Mouse (Mus musculus) hindbrain, embryonic 11.5 days (tissue): ENCODE measurements around the gene Cd47. TPM values are rescaled to one million over a fixed set of nuclear protein-coding genes. Genes with fewer than 3 reads are reported as not detected.
A peak's percentile ranks its signal among the peaks of the same experiment; 100 is the strongest.

ENCODE experiments used
- ATAC-seq: fragments of 200-750 bp; cut with Nextera tagmentation; 2 replicates; pipeline ENCODE4 v1.8.0; 2017; ENCODE audit warnings: mild to moderate bottlenecking, moderate TSS enrichment, moderate library complexity; ENCODE audit not compliant: low FRiP score
- DNase-seq: peaks from one replicate; pipeline ENCODE4 v3.0.0-alpha.2; 2015; ENCODE audit warnings: low spot score
- H3K27ac ChIP-seq: fragments of 300-500 bp; sonication (generic); 2 replicates; pipeline ENCODE4 v1.5.1; 2014; ENCODE audit warnings: mild to moderate bottlenecking, low read depth, low read length
- H3K27me3 ChIP-seq: fragments of 300-500 bp; sonication (generic); 2 replicates; pipeline ENCODE4 v1.6.1; 2014; ENCODE audit warnings: mild to moderate bottlenecking, low read length, moderate library complexity, mixed read lengths; ENCODE audit not compliant: control insufficient read depth, insufficient read depth
- H3K36me3 ChIP-seq: fragments of 300-500 bp; sonication (generic); 2 replicates; pipeline ENCODE4 v1.6.1; 2014; ENCODE audit warnings: mild to moderate bottlenecking, low read length, moderate library complexity, mixed read lengths; ENCODE audit not compliant: control insufficient read depth, insufficient read depth
- H3K4me1 ChIP-seq: fragments of 300-500 bp; sonication (generic); replicated peaks from 2 replicates; pipeline ENCODE4 v1.6.1; 2014; ENCODE audit warnings: low read length, mixed read lengths; ENCODE audit not compliant: control insufficient read depth, insufficient read depth
- H3K4me2 ChIP-seq: fragments of 300-500 bp; sonication (generic); replicated peaks from 2 replicates; pipeline ENCODE4 v1.6.1; 2014; ENCODE audit warnings: mild to moderate bottlenecking, low read depth, low read length
- H3K4me3 ChIP-seq: fragments of 300-500 bp; sonication (generic); 2 replicates; pipeline ENCODE4 v1.5.1; 2014; ENCODE audit warnings: low read depth, low read length
- H3K9ac ChIP-seq: fragments of 300-500 bp; sonication (generic); 2 replicates; pipeline ENCODE4 v1.6.1; 2014; ENCODE audit warnings: low read depth, low read length
- H3K9me3 ChIP-seq: fragments of 300-500 bp; sonication (generic); 2 replicates; pipeline ENCODE4 v1.6.1; 2016; ENCODE audit warnings: low read length; ENCODE audit not compliant: control insufficient read depth
- WGBS: fragments of 180-500 bp; shearing (Covaris S2); extraction: QIAGEN DNeasy Blood & Tissue Kit; methylation state at CpG from one replicate; pipeline ENCODE4 v1.1.7; 2014; 5-methylcytosine and 5-hydroxymethylcytosine counted together
- polyA plus RNA-seq: library from polyadenylated mRNA; unstranded; fragments of >200 nt; fragmentation: Nextera tagmentation; extraction: Ambion mirVana; gene quantifications from 2 replicates; pipeline ENCODE4 v1.2.1, GENCODE M21; 2014

Gene Cd47
- polyA plus RNA-seq, 1 experiment from 2014 or later, result 83.4 TPM

- Histone ChIP-seq H3K9ac (no peak overlapping the region), H3K36me3 (no peaks in the 10 kb centered on the region), H3K4me2 (no peak overlapping the region), H3K27me3 (no peaks in the 10 kb centered on the region), H3K4me3 (no peak overlapping the region; the same call in 1 of the 2 replicates), H3K27ac (no peak overlapping the region), H3K9me3 (no peaks in the 10 kb centered on the region), H3K4me1 (no peaks in the 10 kb centered on the region; the same call in 1 of the 2 replicates)
- 85% methylated on average over 6 of the region's 6 CpGs for WGBS
- DNase-seq (no peak), ATAC-seq (no peak)
Observed at GRCm38 (mm10) chr16:49854194-49854593, 53.9 kb downstream of the Cd47 start.

GRCm38 (mm10) chr16:49854931-49855835, 54.9 kb downstream of the Cd47 start:
- no peaks in the 10 kb centered on the region for H3K9me3 ChIP-seq
- peak overlapping the region; percentile 91 for H3K9ac ChIP-seq
- H3K27me3 ChIP-seq, result no peaks in the 10 kb centered on the region
- ATAC-seq (peak; percentile 97), DNase-seq (peak; percentile 92)
- H3K4me2 ChIP-seq, result peak overlapping the region; percentile 43
- 2% methylated on average over 37 of the region's 74 CpGs for WGBS
- no peaks in the 10 kb centered on the region; the same call in 1 of the 2 replicates for H3K4me1 ChIP-seq
- no peaks in the 10 kb centered on the region for H3K36me3 ChIP-seq
- peak overlapping the region; percentile 86 for H3K27ac ChIP-seq
- H3K4me3 ChIP-seq, result peak overlapping the region; percentile 89

DNA sequence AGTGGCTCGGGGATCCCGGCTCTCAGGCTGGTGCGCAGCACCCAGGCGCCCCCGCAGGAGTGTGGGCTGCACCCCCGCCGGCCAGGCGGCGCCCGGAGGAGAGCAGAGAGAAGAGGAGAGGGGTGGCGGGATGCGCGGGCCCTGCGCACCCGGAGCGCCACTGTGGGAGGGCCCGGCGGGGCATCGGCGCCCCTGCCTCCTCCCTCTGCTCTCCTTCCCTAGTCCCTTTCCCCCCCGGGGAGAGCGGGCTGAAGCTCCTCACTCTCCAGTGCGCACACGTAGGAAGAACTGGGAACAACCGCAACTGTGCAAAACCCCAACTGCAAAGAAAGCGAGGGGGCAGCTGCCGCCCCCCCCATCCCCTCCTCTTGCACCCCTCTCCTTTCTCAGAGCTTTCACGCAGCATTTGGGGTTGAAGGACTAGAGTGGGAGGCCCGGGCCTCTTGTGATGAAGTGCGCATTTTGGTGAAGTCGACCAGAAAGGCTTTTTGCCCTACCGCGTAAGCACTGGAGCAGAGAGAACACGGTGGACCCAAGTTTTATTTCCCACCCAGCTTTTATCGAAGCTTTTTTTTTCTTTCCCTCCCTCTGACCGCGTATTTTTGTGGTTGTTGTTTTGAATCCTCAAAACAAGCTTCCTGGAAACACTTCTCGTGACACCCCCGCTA, 55.6 kb downstream of the Cd47 start:
- no peaks in the 10 kb centered on the region for H3K27me3 ChIP-seq
- H3K4me3 ChIP-seq, result peak overlapping the region; percentile 89
- WGBS, result under 1% methylated on average over 23 of the region's 39 CpGs
- peak overlapping the region; percentile 91 for H3K9ac ChIP-seq
- DNase-seq, result peak; percentile 73
- peak overlapping the region; percentile 86 for H3K27ac ChIP-seq
- peak overlapping the region; percentile 43 for H3K4me2 ChIP-seq
- no peaks in the 10 kb centered on the region; the same call in 1 of the 2 replicates for H3K4me1 ChIP-seq
- peak; percentile 87 for ATAC-seq
- no peaks in the 10 kb centered on the region for H3K36me3 ChIP-seq
- no peaks in the 10 kb centered on the region for H3K9me3 ChIP-seq

GRCm38 (mm10) chr16:49856661-49857060, 56.3 kb downstream of the Cd47 start:
- DNase-seq, result peak; percentile 16
- Histone ChIP-seq H3K27me3 (no peaks in the 10 kb centered on the region), H3K4me3 (peak overlapping the region; percentile 89), H3K9me3 (no peaks in the 10 kb centered on the region), H3K36me3 (no peaks in the 10 kb centered on the region), H3K9ac (peak overlapping the region; percentile 91), H3K4me2 (peak overlapping the region; percentile 43), H3K4me1 (no peaks in the 10 kb centered on the region; the same call in 1 of the 2 replicates), H3K27ac (no peak overlapping the region)
- 35% methylated on average over 8 of the region's 8 CpGs for WGBS
- ATAC-seq, result no peak

DNA sequence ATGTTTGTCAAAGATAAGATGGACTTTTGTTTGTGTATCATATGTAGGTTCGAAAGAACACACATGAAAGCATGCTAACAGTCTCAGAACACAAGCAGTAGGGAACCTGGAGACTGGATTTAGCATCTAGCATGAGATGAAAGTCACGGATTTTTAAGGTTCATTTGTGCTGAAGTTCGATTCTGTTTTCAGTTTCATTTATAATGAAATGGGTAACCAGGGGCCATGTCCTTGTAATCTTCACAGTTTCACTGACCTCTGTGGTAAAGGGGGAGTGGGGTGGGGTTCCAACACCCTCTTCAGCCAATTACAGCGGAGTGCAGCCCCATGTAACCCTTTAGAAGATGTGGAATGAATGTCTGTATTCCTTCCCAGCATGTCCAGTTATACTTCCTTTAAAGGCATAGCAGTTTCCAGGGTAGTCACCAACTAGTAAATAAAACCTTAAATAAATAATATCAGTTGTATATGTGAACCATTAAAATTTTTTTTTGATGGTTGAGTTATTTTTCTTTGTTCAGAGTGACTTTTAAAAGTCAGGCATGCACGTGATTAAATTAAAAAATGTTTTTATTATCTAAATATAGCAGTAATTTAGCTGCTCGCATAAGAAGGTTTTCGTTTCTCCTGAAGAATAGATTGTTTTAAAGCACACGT, 57.3 kb downstream of the Cd47 start:
- Histone ChIP-seq H3K36me3 (no peaks in the 10 kb centered on the region), H3K9me3 (no peaks in the 10 kb centered on the region), H3K9ac (no peak overlapping the region), H3K27ac (no peak overlapping the region), H3K27me3 (no peaks in the 10 kb centered on the region), H3K4me2 (peak overlapping the region; percentile 14; the same call in 1 of the 2 replicates), H3K4me1 (no peaks in the 10 kb centered on the region; the same call in 1 of the 2 replicates), H3K4me3 (0 out of 2 replicates have a peak overlapping the region, but pooled peaks have one; percentile 10)
- DNase-seq (no peak), ATAC-seq (no peak)
- WGBS, result 66% methylated on average over 8 of the region's 8 CpGs

- no peaks in the 10 kb centered on the region for H3K9me3 ChIP-seq
Observed at GRCm38 (mm10) chr16:49858161-49858906, 58.0 kb downstream of the Cd47 start.

GRCm38 (mm10) chr16:49858907-49859853, 58.8 kb downstream of the Cd47 start:
- H3K4me1 ChIP-seq, result no peaks in the 10 kb centered on the region; the same call in 1 of the 2 replicates
- H3K9ac ChIP-seq, result no peak overlapping the region
- H3K36me3 ChIP-seq, result no peaks in the 10 kb centered on the region
- WGBS, result 83% methylated on average over 4 of the region's 4 CpGs
- no peak overlapping the region for H3K27ac ChIP-seq
- no peaks in the 10 kb centered on the region for H3K9me3 ChIP-seq
- H3K4me3 ChIP-seq, result no peak overlapping the region
- H3K27me3 ChIP-seq, result no peaks in the 10 kb centered on the region
- no peak overlapping the region for H3K4me2 ChIP-seq
- DNase-seq (no peak), ATAC-seq (no peak)

More at GRCm38 (mm10) chr16:49858161-49858906, 58.0 kb downstream of the Cd47 start:
- no peak overlapping the region for H3K4me3 ChIP-seq
- ATAC-seq (no peak), DNase-seq (no peak)
- H3K9ac ChIP-seq, result no peak overlapping the region
- no peak overlapping the region for H3K27ac ChIP-seq
- H3K27me3 ChIP-seq, result no peaks in the 10 kb centered on the region
- WGBS, result 84% methylated on average over 9 of the region's 9 CpGs
- H3K36me3 ChIP-seq, result no peaks in the 10 kb centered on the region
- no peaks in the 10 kb centered on the region; the same call in 1 of the 2 replicates for H3K4me1 ChIP-seq
- peak overlapping the region; percentile 14; the same call in 1 of the 2 replicates for H3K4me2 ChIP-seq
